In the genomic region with DNA sequence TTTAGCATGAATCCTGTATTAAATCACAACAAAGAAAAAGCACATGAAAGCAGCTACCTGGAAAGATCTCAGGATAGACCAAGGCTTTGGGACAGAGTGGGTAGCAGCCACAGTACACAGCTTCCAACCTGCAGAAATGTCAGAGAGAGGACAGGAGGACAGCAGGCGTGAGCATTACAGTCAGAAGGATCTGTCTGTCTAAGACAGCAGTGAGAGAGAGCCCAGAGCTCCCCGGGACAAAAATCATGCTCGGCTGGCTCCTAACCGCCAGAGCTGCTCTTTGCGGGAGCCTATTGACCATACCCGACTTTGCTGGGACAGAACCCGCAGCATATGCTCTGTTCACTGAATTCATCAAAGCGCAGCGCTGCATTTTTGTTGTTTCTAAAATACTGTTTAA, we compare ENCODE assay signal across 9 mouse cellular contexts.
A peak's percentile ranks its signal among the peaks of the same experiment; 100 is the strongest.
DNase-seq lines count a peak whose midpoint lies in the region; ATAC-seq and TF ChIP-seq lines count a peak whose summit lies in the region.
"Had no signal": no experiment of that assay in that cellular context is flagged by ENCODE, and none has a peak within 500 bp of the region (broad histone marks: within the 10 kb centered on the region; RNA-seq: fewer than 3 reads in every experiment).

No protein-coding gene starts in this region.

- no peaks in the 10 kb centered on the region for H3K9me3 ChIP-seq in hindbrain, embryonic 11.5 days (ENCODE audit: control insufficient read depth, low read length)
- no peaks in the 10 kb centered on the region for H3K9me3 ChIP-seq in hindbrain, embryonic 13.5 days
- no peaks in the 10 kb centered on the region for H3K9me3 ChIP-seq in forebrain, postnatal 0 days (ENCODE audit: low read length)
- no peaks in the 10 kb centered on the region for H3K9me3 ChIP-seq in limb, embryonic 15.5 days
- H3K9me3 ChIP-seq: liver, embryonic 15.5 days had no signal

- peak; percentile 17; the same call in 1 of the 2 replicates for ATAC-seq in hindbrain, embryonic 11.5 days (ENCODE audit: low FRiP score)
- no peak for ATAC-seq in hindbrain, embryonic 13.5 days (ENCODE audit: low FRiP score)
- peak; percentile 42; the same call in 1 of the 2 replicates for ATAC-seq in forebrain, postnatal 0 days
- no peak for ATAC-seq in limb, embryonic 15.5 days (ENCODE audit: insufficient number of reproducible peaks, low FRiP score, low TSS enrichment, low read depth)

- peak; percentile 21 for DNase-seq in hindbrain, embryonic 11.5 days (ENCODE audit: low spot score)
- peak; percentile 37 for DNase-seq in embryo, embryonic 11 days
- no peak for DNase-seq in forebrain, postnatal 0 days
- DNase-seq in yolk sac, embryonic 10.5 days (ENCODE audit: low spot score), result no peak
- no peak for DNase-seq in adrenal gland, adult (ENCODE audit: inconsistent age in 2 of 2, low spot score in 1 of 2)
- DNase-seq in right cerebral cortex, postnatal 4 days, result no peak

- H3K4me1 ChIP-seq in hindbrain, embryonic 11.5 days (replicated peaks; ENCODE audit: control insufficient read depth, insufficient read depth, low read length), result no peaks in the 10 kb centered on the region
- peaks cover 9% of the 10 kb centered on the region; the same call in 1 of the 2 replicates for H3K4me1 ChIP-seq in hindbrain, embryonic 13.5 days (replicated peaks)
- H3K4me1 ChIP-seq in forebrain, postnatal 0 days (ENCODE audit: insufficient read depth), result no peaks in the 10 kb centered on the region
- no peaks in the 10 kb centered on the region for H3K4me1 ChIP-seq in limb, embryonic 15.5 days
- H3K4me1 ChIP-seq: liver, embryonic 15.5 days had no signal

- no peak overlapping the region for H3K9ac ChIP-seq in hindbrain, embryonic 11.5 days (ENCODE audit: low read depth, low read length)
- no peak overlapping the region for H3K9ac ChIP-seq in hindbrain, embryonic 13.5 days
- H3K9ac ChIP-seq in forebrain, postnatal 0 days, result no peak overlapping the region
- no peak overlapping the region for H3K9ac ChIP-seq in limb, embryonic 15.5 days
- H3K9ac ChIP-seq: liver, embryonic 15.5 days had no signal

- no peak overlapping the region for H3K4me3 ChIP-seq in hindbrain, embryonic 11.5 days (ENCODE audit: low read depth, low read length)
- no peak overlapping the region for H3K4me3 ChIP-seq in hindbrain, embryonic 13.5 days
- H3K4me3 ChIP-seq in forebrain, postnatal 0 days (ENCODE audit: low read depth, low read length), result no peak overlapping the region
- no peak overlapping the region for H3K4me3 ChIP-seq in limb, embryonic 15.5 days
- H3K4me3 ChIP-seq: liver, embryonic 15.5 days had no signal

- no peak overlapping the region for H3K4me2 ChIP-seq in hindbrain, embryonic 11.5 days (replicated peaks; ENCODE audit: low read depth, low read length)
- no peak overlapping the region for H3K4me2 ChIP-seq in hindbrain, embryonic 13.5 days
- peak overlapping the region; percentile 6 for H3K4me2 ChIP-seq in forebrain, postnatal 0 days (ENCODE audit: low read depth)
- no peak overlapping the region for H3K4me2 ChIP-seq in limb, embryonic 15.5 days
- H3K4me2 ChIP-seq: liver, embryonic 15.5 days had no signal

- TF ChIP-seq CTCF in forebrain, postnatal 0 days (IDR thresholded peaks at IDR 0.05; ENCODE audit: low read depth), result no peak

- no peaks in the 10 kb centered on the region for H3K27me3 ChIP-seq in hindbrain, embryonic 11.5 days (ENCODE audit: control insufficient read depth, insufficient read depth, low read length)
- H3K27me3 ChIP-seq in hindbrain, embryonic 13.5 days, result no peaks in the 10 kb centered on the region
- H3K27me3 ChIP-seq in forebrain, postnatal 0 days (ENCODE audit: insufficient read depth, low read length), result no peaks in the 10 kb centered on the region
- H3K27me3 ChIP-seq in limb, embryonic 15.5 days, result no peaks in the 10 kb centered on the region
- H3K27me3 ChIP-seq: liver, embryonic 15.5 days had no signal

- no peak overlapping the region for H3K27ac ChIP-seq in hindbrain, embryonic 11.5 days (ENCODE audit: low read depth, low read length)
- H3K27ac ChIP-seq in hindbrain, embryonic 13.5 days, result no peak overlapping the region
- H3K27ac ChIP-seq in forebrain, postnatal 0 days (ENCODE audit: low read depth, low read length), result peak overlapping the region; percentile 42
- peak overlapping the region; percentile 61; the same call in 1 of the 2 replicates for H3K27ac ChIP-seq in limb, embryonic 15.5 days
- H3K27ac ChIP-seq: liver, embryonic 15.5 days had no signal

- 36% methylated on average over 9 of the region's 9 CpGs for WGBS in hindbrain, embryonic 11.5 days
- WGBS in hindbrain, embryonic 13.5 days, result 26% methylated on average over 9 of the region's 9 CpGs
- 20% methylated on average over 9 of the region's 9 CpGs for WGBS in forebrain, postnatal 0 days
- WGBS in limb, embryonic 15.5 days, result 49% methylated on average over 9 of the region's 9 CpGs

- no peaks in the 10 kb centered on the region for H3K36me3 ChIP-seq in hindbrain, embryonic 11.5 days (ENCODE audit: control insufficient read depth, insufficient read depth, low read length)
- H3K36me3 ChIP-seq in hindbrain, embryonic 13.5 days, result no peaks in the 10 kb centered on the region
- H3K36me3 ChIP-seq in forebrain, postnatal 0 days (ENCODE audit: insufficient read depth), result no peaks in the 10 kb centered on the region
- no peaks in the 10 kb centered on the region for H3K36me3 ChIP-seq in limb, embryonic 15.5 days
- H3K36me3 ChIP-seq: liver, embryonic 15.5 days had no signal

Comparison
In these comparisons a context has a peak if more than half of its experiments do, and no peak if none do; other contexts are left out.
1. ATAC-seq: peak in hindbrain, embryonic 11.5 days (single experiment) and forebrain, postnatal 0 days (single experiment); none in hindbrain, embryonic 13.5 days (single experiment) and limb, embryonic 15.5 days (single experiment).
2. DNase-seq: peak in hindbrain, embryonic 11.5 days (single experiment) and embryo, embryonic 11 days (single experiment); none in forebrain, postnatal 0 days (single experiment), yolk sac, embryonic 10.5 days (single experiment), adrenal gland, adult (0 of 2) and right cerebral cortex, postnatal 4 days (single experiment).
3. H3K27ac ChIP-seq: peak in forebrain, postnatal 0 days (single experiment) and limb, embryonic 15.5 days (single experiment); none in hindbrain, embryonic 11.5 days (single experiment) and hindbrain, embryonic 13.5 days (single experiment).